Mouse (Mus musculus): ENCODE results near the gene Pim1.

DNA sequence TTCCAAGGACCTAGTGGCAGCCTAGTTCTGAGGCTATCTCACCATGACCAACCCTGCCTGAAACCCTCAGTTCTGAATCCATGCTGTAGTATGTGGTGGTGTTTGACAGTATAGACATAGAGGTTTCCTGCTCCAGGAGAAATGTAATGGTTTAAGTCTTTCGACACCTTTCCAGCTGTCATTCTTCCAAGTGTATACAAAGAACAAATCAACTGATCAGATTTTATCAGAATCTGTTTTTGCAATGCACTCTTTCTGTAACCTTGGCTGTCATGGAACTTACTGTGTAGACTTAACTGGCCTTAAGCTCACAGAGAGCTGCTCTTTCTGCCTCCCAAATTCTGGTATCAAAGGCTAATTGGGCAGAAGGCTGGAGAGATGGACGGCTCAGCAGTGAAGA lies 33.6 kb upstream of the Pim1 start:
- no peak for TF ChIP-seq CTCF (IDR thresholded peaks at IDR 0.05; ENCODE audit: low read depth, low read length)
- no peak for TF ChIP-seq EP300 (IDR thresholded peaks at IDR 0.05; ENCODE audit: insufficient read depth, low read depth, low read length)
- no peak for TF ChIP-seq POLR2A (IDR thresholded peaks at IDR 0.05; ENCODE audit: insufficient read depth, low read length)
